Mouse (Mus musculus): ENCODE measurements at regions not wholly inside any gene's neighbourhood (a gene's known extent, or its start where the extent isn't known, plus 50 kb on each side); places are given as distances from the start of the nearest gene placed in this dataset.

GRCm38 (mm10) chr12:16141193-16141592 lies 324.5 kb upstream of the Trib2 start:
- no peak for TF ChIP-seq CTCF (IDR thresholded peaks at IDR 0.05; ENCODE audit: borderline replicate concordance, insufficient read depth, low read length)
- no peak for TF ChIP-seq POLR2A (IDR thresholded peaks at IDR 0.05; ENCODE audit: low read depth, low read length)
- no peak overlapping the region for H3K4me3 ChIP-seq (ENCODE audit: insufficient read depth, low read length)
- no peak overlapping the region for H3K27ac ChIP-seq (ENCODE audit: insufficient read depth, low read length)
- peaks cover 7% of the 10 kb centered on the region for H3K4me1 ChIP-seq (ENCODE audit: control insufficient read depth, insufficient read depth, low read length)

GRCm38 (mm10) chr12:16140511-16141110 lies 323.9 kb upstream of the Trib2 start:
- H3K27ac ChIP-seq (ENCODE audit: insufficient read depth, low read length): no peak overlapping the region
- TF ChIP-seq POLR2A (IDR thresholded peaks at IDR 0.05; ENCODE audit: low read depth, low read length): no peak
- TF ChIP-seq CTCF (IDR thresholded peaks at IDR 0.05; ENCODE audit: borderline replicate concordance, insufficient read depth, low read length): no peak
- no peak overlapping the region for H3K4me3 ChIP-seq (ENCODE audit: insufficient read depth, low read length)
- peaks cover 5% of the 10 kb centered on the region for H3K4me1 ChIP-seq (ENCODE audit: control insufficient read depth, insufficient read depth, low read length)

GRCm38 (mm10) chr12:16139152-16139551 lies 322.4 kb upstream of the Trib2 start:
- TF ChIP-seq POLR2A (IDR thresholded peaks at IDR 0.05; ENCODE audit: low read depth, low read length) (no peak), CTCF (IDR thresholded peaks at IDR 0.05; ENCODE audit: borderline replicate concordance, insufficient read depth, low read length) (no peak)
- Histone ChIP-seq H3K27ac (ENCODE audit: insufficient read depth, low read length) (no peak overlapping the region), H3K4me1 (ENCODE audit: control insufficient read depth, insufficient read depth, low read length) (no peaks in the 10 kb centered on the region), H3K4me3 (ENCODE audit: insufficient read depth, low read length) (no peak overlapping the region)

- TF ChIP-seq POLR2A (IDR thresholded peaks at IDR 0.05; ENCODE audit: low read depth, low read length): no peak
- no peak for TF ChIP-seq CTCF (IDR thresholded peaks at IDR 0.05; ENCODE audit: borderline replicate concordance, insufficient read depth, low read length)
- Histone ChIP-seq H3K4me1 (ENCODE audit: control insufficient read depth, insufficient read depth, low read length) (no peaks in the 10 kb centered on the region), H3K27ac (ENCODE audit: insufficient read depth, low read length) (no peak overlapping the region)
These were observed 321.1 kb upstream of the Trib2 start for GRCm38 (mm10) chr12:16137801-16138200.

GRCm38 (mm10) chr12:16136214-16136671 lies 319.5 kb upstream of the Trib2 start:
- Histone ChIP-seq H3K27ac (ENCODE audit: insufficient read depth, low read length) (no peak overlapping the region), H3K4me3 (ENCODE audit: insufficient read depth, low read length) (no peak overlapping the region), H3K4me1 (ENCODE audit: control insufficient read depth, insufficient read depth, low read length) (no peaks in the 10 kb centered on the region)
- no peak for TF ChIP-seq POLR2A (IDR thresholded peaks at IDR 0.05; ENCODE audit: low read depth, low read length)

More at GRCm38 (mm10) chr12:16137801-16138200, 321.1 kb upstream of the Trib2 start:
- H3K4me3 ChIP-seq (ENCODE audit: insufficient read depth, low read length): no peak overlapping the region

DNA sequence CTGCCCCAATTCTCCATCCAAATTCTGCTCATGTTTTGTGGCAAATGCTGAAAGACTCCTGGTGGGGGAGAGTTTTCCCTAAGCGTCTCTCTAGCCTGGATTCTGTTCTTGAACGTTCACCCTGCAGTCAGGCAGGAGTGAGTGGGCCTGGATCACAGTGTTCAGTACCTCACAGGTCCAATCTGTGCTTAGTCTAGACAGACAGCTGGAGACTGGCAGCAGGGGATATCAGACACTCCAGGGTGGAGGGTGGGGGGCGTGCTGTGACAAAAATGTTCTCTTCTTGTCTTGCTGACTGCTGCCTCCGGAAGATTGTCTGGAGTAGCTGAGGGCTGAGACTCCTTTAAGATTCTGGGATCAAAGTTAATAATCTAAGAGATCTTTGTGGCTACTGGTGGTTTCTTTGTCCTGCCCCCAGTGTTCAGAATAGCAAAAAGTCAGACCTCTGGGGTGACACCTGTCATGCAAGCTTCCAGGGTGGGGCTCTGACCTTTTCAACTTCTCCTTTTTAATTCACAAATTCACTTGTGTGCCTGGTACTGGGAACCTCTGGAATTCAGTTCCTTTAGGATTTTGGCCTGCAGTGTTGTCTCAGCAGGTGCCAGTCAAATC lies 319.0 kb upstream of the Trib2 start:
- H3K27ac ChIP-seq (ENCODE audit: insufficient read depth, low read length): no peak overlapping the region
- no peak overlapping the region for H3K4me3 ChIP-seq (ENCODE audit: insufficient read depth, low read length)
- TF ChIP-seq POLR2A (IDR thresholded peaks at IDR 0.05; ENCODE audit: low read depth, low read length) (no peak), CTCF (IDR thresholded peaks at IDR 0.05; ENCODE audit: borderline replicate concordance, insufficient read depth, low read length) (no peak)
- H3K4me1 ChIP-seq (ENCODE audit: control insufficient read depth, insufficient read depth, low read length): no peaks in the 10 kb centered on the region

GRCm38 (mm10) chr12:16134446-16134845 lies 317.7 kb upstream of the Trib2 start:
- TF ChIP-seq CTCF (IDR thresholded peaks at IDR 0.05; ENCODE audit: borderline replicate concordance, insufficient read depth, low read length): no peak
- H3K4me1 ChIP-seq (ENCODE audit: control insufficient read depth, insufficient read depth, low read length): no peaks in the 10 kb centered on the region
- no peak overlapping the region for H3K27ac ChIP-seq (ENCODE audit: insufficient read depth, low read length)
- H3K4me3 ChIP-seq (ENCODE audit: insufficient read depth, low read length): no peak overlapping the region

GRCm38 (mm10) chr12:16133253-16133652 lies 316.5 kb upstream of the Trib2 start:
- no peaks in the 10 kb centered on the region for H3K4me1 ChIP-seq (ENCODE audit: control insufficient read depth, insufficient read depth, low read length)
- H3K27ac ChIP-seq (ENCODE audit: insufficient read depth, low read length): no peak overlapping the region
- no peak overlapping the region for H3K4me3 ChIP-seq (ENCODE audit: insufficient read depth, low read length)
- TF ChIP-seq POLR2A (IDR thresholded peaks at IDR 0.05; ENCODE audit: low read depth, low read length) (no peak), CTCF (IDR thresholded peaks at IDR 0.05; ENCODE audit: borderline replicate concordance, insufficient read depth, low read length) (no peak)

GRCm38 (mm10) chr12:16131740-16132077 lies 315.0 kb upstream of the Trib2 start:
- H3K4me1 ChIP-seq (ENCODE audit: control insufficient read depth, insufficient read depth, low read length): no peaks in the 10 kb centered on the region
- no peak overlapping the region for H3K4me3 ChIP-seq (ENCODE audit: insufficient read depth, low read length)
- TF ChIP-seq POLR2A (IDR thresholded peaks at IDR 0.05; ENCODE audit: low read depth, low read length) (no peak), CTCF (IDR thresholded peaks at IDR 0.05; ENCODE audit: borderline replicate concordance, insufficient read depth, low read length) (no peak)
- no peak overlapping the region for H3K27ac ChIP-seq (ENCODE audit: insufficient read depth, low read length)

- Histone ChIP-seq H3K27ac (ENCODE audit: insufficient read depth, low read length) (no peak overlapping the region), H3K4me3 (ENCODE audit: insufficient read depth, low read length) (no peak overlapping the region)
- TF ChIP-seq CTCF (IDR thresholded peaks at IDR 0.05; ENCODE audit: borderline replicate concordance, insufficient read depth, low read length) (no peak), POLR2A (IDR thresholded peaks at IDR 0.05; ENCODE audit: low read depth, low read length) (no peak)
These were observed 314.5 kb upstream of the Trib2 start for GRCm38 (mm10) chr12:16131028-16131739.

More at GRCm38 (mm10) chr12:16131028-16131739, 314.5 kb upstream of the Trib2 start:
- no peaks in the 10 kb centered on the region for H3K4me1 ChIP-seq (ENCODE audit: control insufficient read depth, insufficient read depth, low read length)
